Mouse (Mus musculus) liver, postnatal 0 days (tissue): ENCODE measurements around the gene Cacna2d4.

Source experiments
- CTCF ChIP-seq: sonication (generic); IDR thresholded peaks from 2 replicates; pipeline ENCODE4 v1.5.1; 2016; ENCODE audit warnings: antibody characterized with exemption, low read depth
- EP300 ChIP-seq: IDR thresholded peaks from 2 replicates; pipeline ENCODE4 v1.6.1; 2016; ENCODE audit warnings: antibody characterized with exemption, low read depth, mild to moderate bottlenecking

- peak; percentile 89 for TF ChIP-seq CTCF
- TF ChIP-seq EP300 = no peak
These were observed 16.0 kb upstream of the Cacna2d4 start for GRCm38 (mm10) chr6:119220297-119220696.
